Mouse (Mus musculus): ENCODE measurements around the gene Auts2. TPM values are rescaled to one million over a fixed set of nuclear protein-coding genes. Genes with fewer than 3 reads are reported as not detected.

Auts2 gene
- total RNA-seq, 2 experiments from 2014 or later = 19.4 to 30.5 TPM

- DNase-seq = no peak
- intact Hi-C loops (cut with DNase I; ENCODE audit: low total_unique reads) = no loop called here
Measured at GRCm38 (mm10) chr5:131759432-131759831, 783.7 kb downstream of the Auts2 start.

- intact Hi-C loops (cut with DNase I; ENCODE audit: low total_unique reads) = no loop called here
Measured at GRCm38 (mm10) chr5:131750330-131750729, 792.8 kb downstream of the Auts2 start.

GRCm38 (mm10) chr5:131749211-131749610, 793.9 kb downstream of the Auts2 start:
- DNase-seq = no peak
- intact Hi-C loops (cut with DNase I; ENCODE audit: low total_unique reads) = no loop called here

More at GRCm38 (mm10) chr5:131750330-131750729, 792.8 kb downstream of the Auts2 start:
- DNase-seq = no peak

GRCm38 (mm10) chr5:131743069-131743468, 800.1 kb downstream of the Auts2 start:
- intact Hi-C loops (cut with DNase I; ENCODE audit: low total_unique reads) = no loop called here

GRCm38 (mm10) chr5:131737476-131737875, 805.7 kb downstream of the Auts2 start:
- intact Hi-C loops (cut with DNase I; ENCODE audit: low total_unique reads) = no loop called here
- DNase-seq = no peak

More at GRCm38 (mm10) chr5:131743069-131743468, 800.1 kb downstream of the Auts2 start:
- DNase-seq = no peak

- intact Hi-C loops (cut with DNase I; ENCODE audit: low total_unique reads) = no loop called here
- peak; percentile 24 for DNase-seq
Measured at GRCm38 (mm10) chr5:131733324-131733660, 809.9 kb downstream of the Auts2 start.

GRCm38 (mm10) chr5:131732631-131733323, 810.4 kb downstream of the Auts2 start:
- intact Hi-C loops (cut with DNase I; ENCODE audit: low total_unique reads) = no loop called here
- no peak for DNase-seq

GRCm38 (mm10) chr5:131729456-131729855, 813.7 kb downstream of the Auts2 start:
- intact Hi-C loops (cut with DNase I; ENCODE audit: low total_unique reads) = no loop called here
- DNase-seq = no peak

GRCm38 (mm10) chr5:131727909-131728308, 815.2 kb downstream of the Auts2 start:
- intact Hi-C loops (cut with DNase I; ENCODE audit: low total_unique reads) = no loop called here
- DNase-seq = no peak

GRCm38 (mm10) chr5:131724508-131724907, 818.6 kb downstream of the Auts2 start:
- intact Hi-C loops (cut with DNase I; ENCODE audit: low total_unique reads) = no loop called here
- no peak for DNase-seq

- intact Hi-C loops (cut with DNase I; ENCODE audit: low total_unique reads) = no loop called here
- no peak for DNase-seq
Measured at GRCm38 (mm10) chr5:131722791-131723190, 820.4 kb downstream of the Auts2 start.

- DNase-seq = no peak
- intact Hi-C loops (cut with DNase I; ENCODE audit: low total_unique reads) = no loop called here
Measured at GRCm38 (mm10) chr5:131722361-131722760, 820.8 kb downstream of the Auts2 start.

GRCm38 (mm10) chr5:131718013-131718412, 825.1 kb downstream of the Auts2 start:
- intact Hi-C loops (cut with DNase I; ENCODE audit: low total_unique reads) = no loop called here
- DNase-seq = peak; percentile 33

GRCm38 (mm10) chr5:131717359-131717965, 825.7 kb downstream of the Auts2 start:
- no peak for DNase-seq
- intact Hi-C loops (cut with DNase I; ENCODE audit: low total_unique reads) = no loop called here

- DNase-seq = no peak
- intact Hi-C loops (cut with DNase I; ENCODE audit: low total_unique reads) = no loop called here
Measured at GRCm38 (mm10) chr5:131714979-131715378, 828.2 kb downstream of the Auts2 start.

GRCm38 (mm10) chr5:131712441-131712840, 830.7 kb downstream of the Auts2 start:
- no peak for DNase-seq
- intact Hi-C loops (cut with DNase I; ENCODE audit: low total_unique reads) = no loop called here

- intact Hi-C loops (cut with DNase I; ENCODE audit: low total_unique reads) = no loop called here
- DNase-seq = peak; percentile 16
Measured at GRCm38 (mm10) chr5:131711474-131712129, 831.5 kb downstream of the Auts2 start.

- DNase-seq = no peak
- intact Hi-C loops (cut with DNase I; ENCODE audit: low total_unique reads) = no loop called here
Measured at GRCm38 (mm10) chr5:131710735-131711473, 832.2 kb downstream of the Auts2 start.

GRCm38 (mm10) chr5:131707471-131707870, 835.7 kb downstream of the Auts2 start:
- no peak for DNase-seq
- intact Hi-C loops (cut with DNase I; ENCODE audit: low total_unique reads) = no loop called here

- intact Hi-C loops (cut with DNase I; ENCODE audit: low total_unique reads) = no loop called here
- DNase-seq = no peak
Measured at GRCm38 (mm10) chr5:131703729-131704128, 839.4 kb downstream of the Auts2 start.
